Mouse (Mus musculus): Measurements from ENCODE around the gene Ahr.

GRCm38 (mm10) chr12:35514671-35515070 lies 20.2 kb downstream of the Ahr start:
- TF ChIP-seq CTCF (IDR thresholded peaks at IDR 0.05; ENCODE audit: control insufficient read depth, insufficient read depth, low read length) (no peak), POLR2A (IDR thresholded peaks at IDR 0.05; ENCODE audit: borderline replicate concordance, control insufficient read depth, low read depth, low read length) (no peak)

Measured in bone marrow, adult 2 months (tissue).